Mouse (Mus musculus) liver, embryonic 14 days (tissue): Measurements from ENCODE around the gene Khdc1a. TPM values are rescaled to one million over a fixed set of nuclear protein-coding genes. Genes with fewer than 3 reads are reported as not detected.

Experiments
- polyA plus RNA-seq: library from polyadenylated mRNA; depleted of rRNA; stranded (reverse); fragments of >200 nt; gene quantifications from 2 replicates; pipeline ENCODE4 v1.2.3, GENCODE M21; 2012; rRNA removed

Gene Khdc1a
- polyA plus RNA-seq = not detected in 2 replicates

DNA sequence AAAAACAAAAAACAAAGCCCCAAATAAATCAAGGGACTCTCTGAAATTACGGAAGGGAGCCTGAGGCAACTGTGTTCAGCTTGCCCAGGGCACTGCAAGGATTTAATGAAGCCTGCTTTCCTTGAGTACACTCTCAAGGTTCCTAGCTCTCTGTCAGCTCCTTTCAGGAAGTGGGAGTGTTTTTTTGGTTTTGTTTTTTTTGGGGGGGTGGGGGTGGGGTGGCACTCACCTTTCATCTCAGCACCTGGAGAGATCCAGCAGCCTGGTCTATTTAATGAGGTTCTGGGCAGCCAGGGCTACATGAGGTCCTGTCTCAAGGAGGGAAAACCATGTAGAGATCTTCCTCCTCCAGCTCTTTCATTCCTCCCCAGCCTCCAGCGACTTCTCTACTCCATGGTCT lies at the start of gene Khdc1a:
TSS of gene Khdc1a (plus strand) at position 301 of the 400 bp plus-strand sequence.

DNA sequence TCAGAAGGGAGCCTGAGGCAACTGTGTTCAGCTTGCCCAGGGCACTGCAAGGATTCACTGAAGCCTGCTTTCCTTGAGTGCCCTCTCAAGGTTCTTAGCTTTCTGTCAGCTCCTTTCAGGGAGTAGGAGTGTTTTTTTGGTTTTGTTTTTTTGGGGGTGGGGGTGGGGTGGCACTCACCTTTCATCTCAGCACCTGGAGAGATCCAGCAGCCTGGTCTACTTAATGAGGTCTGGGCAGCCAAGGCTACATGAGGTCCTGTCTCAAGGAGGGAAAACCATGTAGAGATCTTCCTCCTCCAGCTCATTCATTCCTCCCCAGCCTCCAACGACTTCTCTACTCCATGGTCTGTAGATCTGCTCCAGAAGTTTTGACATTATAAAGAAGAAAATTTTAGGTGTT lies 18.6 kb downstream of the Khdc1a start, which contains the start of gene Khdc1c:
TSS of gene Khdc1c (plus strand) at position 301 of the 400 bp plus-strand sequence.

DNA sequence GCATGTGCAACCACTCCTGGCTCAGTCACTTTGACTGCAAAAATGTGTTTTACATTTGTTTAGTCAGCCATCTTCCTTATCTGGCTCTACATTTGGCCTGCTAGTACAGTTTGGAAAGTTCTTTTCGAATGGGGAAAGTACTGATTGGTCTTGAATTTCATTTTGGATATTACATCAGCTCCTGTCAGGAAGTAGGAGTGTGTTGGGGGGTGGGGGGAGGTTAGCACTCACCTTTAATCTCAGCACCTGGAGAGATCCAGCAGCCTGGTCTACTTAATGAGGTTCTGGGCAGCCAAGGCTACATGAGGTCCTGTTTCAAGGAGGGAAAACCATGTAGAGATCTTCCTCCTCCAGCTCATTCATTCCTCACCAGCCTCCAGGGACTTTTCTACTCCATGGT lies 33.8 kb downstream of the Khdc1a start, which contains the start of gene Khdc1b:
TSS of gene Khdc1b (plus strand) at position 301 of the 400 bp plus-strand sequence.

Other genes starting within 250 kb of the Khdc1a start
- gene Tmem14a, start 131.1 kb upstream of the Khdc1a start, polyA plus RNA-seq = 2.6 and 3.2 TPM in 2 replicates
- 45.7 and 54.7 TPM in 2 replicates for gene Gsta3, start 109.1 kb upstream of the Khdc1a start, polyA plus RNA-seq
- gene Khdc1c, start 18.7 kb downstream of the Khdc1a start, polyA plus RNA-seq = not detected in 2 replicates
- not detected in 2 replicates for gene Khdc1b, start 33.9 kb downstream of the Khdc1a start, polyA plus RNA-seq